In the genomic region with DNA sequence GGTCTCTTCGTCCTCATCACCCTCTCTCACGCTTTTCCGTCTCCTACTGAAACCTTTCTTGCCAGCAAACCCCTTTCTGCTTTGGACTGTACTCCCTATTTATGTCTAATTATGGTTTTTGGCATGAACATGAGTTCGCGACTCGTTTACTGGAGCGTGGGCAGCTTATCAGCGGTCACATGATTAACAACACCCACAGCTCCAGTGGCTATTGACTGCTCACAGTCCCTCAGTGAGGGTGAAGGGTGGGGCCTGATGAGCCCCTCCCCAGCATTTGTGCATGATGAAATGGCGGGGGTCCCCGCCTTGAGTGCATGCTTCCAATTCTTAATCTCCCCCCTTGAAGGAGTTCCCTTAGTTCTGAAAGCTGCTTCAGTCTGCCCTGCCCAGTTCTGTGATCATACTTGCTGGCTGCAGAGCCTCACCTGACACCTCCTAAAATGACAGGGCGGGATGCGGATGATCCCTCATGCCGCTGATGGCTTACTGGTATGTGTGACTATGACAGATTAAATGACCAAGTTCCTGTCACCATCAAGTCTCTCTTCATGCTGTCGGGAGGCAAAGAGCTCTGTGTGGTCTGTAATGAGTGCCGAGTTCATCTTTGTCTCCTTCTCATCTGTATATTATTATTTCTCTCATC, we compare ENCODE assay signal across 17 mouse cellular contexts.
DNase-seq lines count a peak whose midpoint lies in the region; ATAC-seq lines count a peak whose summit lies in the region.
"Had no signal": no experiment of that assay in that cellular context is flagged by ENCODE, and none has a peak within 500 bp of the region (broad histone marks: within the 10 kb centered on the region; RNA-seq: fewer than 3 reads in every experiment).

No protein-coding gene starts in this region.

- peak overlapping the region; percentile 44 for H3K4me2 ChIP-seq in lung, embryonic 16.5 days (ENCODE audit: low read depth, low read length)
- H3K4me2 ChIP-seq in heart, embryonic 11.5 days = peak overlapping the region; percentile 24
- H3K4me2 ChIP-seq in heart, embryonic 14.5 days (ENCODE audit: low read length) = peak overlapping the region; percentile 53
- H3K4me2 ChIP-seq in limb, embryonic 15.5 days = no peak overlapping the region
- H3K4me2 ChIP-seq: neural tube, embryonic 13.5 days had no signal

- ATAC-seq in lung, embryonic 16.5 days (ENCODE audit: low read depth) = peak; percentile 77
- ATAC-seq in heart, embryonic 11.5 days (replicated peaks; ENCODE audit: insufficient number of reproducible peaks, low FRiP score, low TSS enrichment) = no peak; the same call in 1 of the 2 replicates
- ATAC-seq in heart, embryonic 14.5 days (ENCODE audit: insufficient number of reproducible peaks, insufficient read depth, low FRiP score, low read depth) = peak; percentile 44; the same call in 1 of the 2 replicates
- 0 out of 2 replicates have a peak, but pooled peaks have one; percentile 13 for ATAC-seq in limb, embryonic 15.5 days (ENCODE audit: insufficient number of reproducible peaks, low FRiP score, low TSS enrichment, low read depth)

- peaks cover 8% of the 10 kb centered on the region; the same call in 1 of the 2 replicates for H3K4me1 ChIP-seq in lung, embryonic 16.5 days (replicated peaks; ENCODE audit: control insufficient read depth, insufficient read depth, low read length)
- peaks cover 7% of the 10 kb centered on the region; the same call in 1 of the 2 replicates for H3K4me1 ChIP-seq in heart, embryonic 11.5 days (ENCODE audit: control insufficient read depth, insufficient read depth, low read length)
- peaks cover 4 to 9% of the 10 kb centered on the region in 2 experiments; a peak in 3 of 4 replicates for H3K4me1 ChIP-seq in heart, embryonic 14.5 days (ENCODE audit: control insufficient read depth in 2 of 2, insufficient read depth in 2 of 2, low read length in 2 of 2)
- peaks cover 35% of the 10 kb centered on the region for H3K4me1 ChIP-seq in limb, embryonic 15.5 days
- H3K4me1 ChIP-seq: megakaryocyte, embryonic 14.5 days had no signal

- no peak overlapping the region for H3K4me3 ChIP-seq in lung, embryonic 16.5 days (ENCODE audit: low read length)
- H3K4me3 ChIP-seq in heart, embryonic 11.5 days (ENCODE audit: low read depth, low read length) = no peak overlapping the region
- H3K4me3 ChIP-seq in heart, embryonic 14.5 days (ENCODE audit: control insufficient read depth in 1 of 2, insufficient read depth in 1 of 2, low read depth in 1 of 2, low read length in 2 of 2) = no peak overlapping the region
- H3K4me3 ChIP-seq in limb, embryonic 15.5 days = no peak overlapping the region
- H3K4me3 ChIP-seq: megakaryocyte, embryonic 14.5 days; neural tube, embryonic 13.5 days had no signal

- no peaks in the 10 kb centered on the region for H3K9me3 ChIP-seq in lung, embryonic 16.5 days (ENCODE audit: control insufficient read depth, low read length)
- no peaks in the 10 kb centered on the region for H3K9me3 ChIP-seq in heart, embryonic 11.5 days (replicated peaks; ENCODE audit: control insufficient read depth, low read length)
- H3K9me3 ChIP-seq in heart, embryonic 14.5 days (ENCODE audit: control insufficient read depth, low read length) = no peaks in the 10 kb centered on the region
- no peaks in the 10 kb centered on the region for H3K9me3 ChIP-seq in limb, embryonic 15.5 days
- H3K9me3 ChIP-seq: megakaryocyte, embryonic 14.5 days; neural tube, embryonic 13.5 days had no signal

- no peak for DNase-seq in lung, adult 18-20 months
- DNase-seq in natural killer cell, adult 2 months (ENCODE audit: low spot score in 2 of 2) = no peak
- no peak for DNase-seq in urinary bladder, adult 2 months (ENCODE audit: low spot score)
- DNase-seq: cerebellum, adult 9-11 months; gastrocnemius, postnatal 14 days; kidney, adult 8-10 months; kidney, postnatal 25 days; left cerebral cortex, postnatal 4 days; right cerebral cortex, postnatal 4 days; thymus, postnatal 25 days had no signal

- H3K9ac ChIP-seq in lung, embryonic 16.5 days (ENCODE audit: low read length) = no peak overlapping the region
- no peak overlapping the region for H3K9ac ChIP-seq in heart, embryonic 11.5 days (ENCODE audit: low read depth, low read length)
- H3K9ac ChIP-seq in heart, embryonic 14.5 days (ENCODE audit: low read length) = no peak overlapping the region
- no peak overlapping the region for H3K9ac ChIP-seq in limb, embryonic 15.5 days
- H3K9ac ChIP-seq: liver, embryonic 14.5 days; neural tube, embryonic 13.5 days had no signal

- 45% methylated on average over 15 of the region's 15 CpGs for WGBS in lung, embryonic 16.5 days
- 62% methylated on average over 15 of the region's 15 CpGs for WGBS in heart, embryonic 11.5 days (ENCODE audit: insufficient replicate concordance)
- WGBS in heart, embryonic 14.5 days = 38% methylated on average over 15 of the region's 15 CpGs
- 60% methylated on average over 15 of the region's 15 CpGs for WGBS in limb, embryonic 15.5 days

- no peaks in the 10 kb centered on the region for H3K36me3 ChIP-seq in lung, embryonic 16.5 days (ENCODE audit: control insufficient read depth, insufficient read depth, low read length)
- H3K36me3 ChIP-seq in heart, embryonic 11.5 days (ENCODE audit: control insufficient read depth, insufficient read depth, low read length) = no peaks in the 10 kb centered on the region
- no peaks in the 10 kb centered on the region for H3K36me3 ChIP-seq in heart, embryonic 14.5 days (ENCODE audit: control insufficient read depth, insufficient read depth, low read length)
- H3K36me3 ChIP-seq in limb, embryonic 15.5 days = no peaks in the 10 kb centered on the region
- H3K36me3 ChIP-seq: neural tube, embryonic 13.5 days had no signal

- H3K27ac ChIP-seq in lung, embryonic 16.5 days (ENCODE audit: low read length) = no peak overlapping the region
- no peak overlapping the region for H3K27ac ChIP-seq in heart, embryonic 11.5 days (ENCODE audit: low read depth, low read length)
- no peak overlapping the region for H3K27ac ChIP-seq in heart, embryonic 14.5 days (replicated peaks in 1 of 2; ENCODE audit: control insufficient read depth in 1 of 2, insufficient read depth in 1 of 2, low read depth in 2 of 2, low read length in 2 of 2)
- H3K27ac ChIP-seq in limb, embryonic 15.5 days = no peak overlapping the region
- H3K27ac ChIP-seq: liver, embryonic 14.5 days; neural tube, embryonic 13.5 days had no signal

- H3K27me3 ChIP-seq in lung, embryonic 16.5 days (ENCODE audit: control insufficient read depth, insufficient read depth, low read depth, low read length) = peaks cover 10% of the 10 kb centered on the region
- H3K27me3 ChIP-seq in heart, embryonic 11.5 days (ENCODE audit: control insufficient read depth, insufficient read depth, low read length) = no peaks in the 10 kb centered on the region
- no peaks in the 10 kb centered on the region for H3K27me3 ChIP-seq in heart, embryonic 14.5 days (ENCODE audit: control insufficient read depth, insufficient read depth, low read length)
- H3K27me3 ChIP-seq in limb, embryonic 15.5 days = 0 out of 2 replicates have a peak, but pooled peaks cover 4% of the 10 kb centered on the region
- H3K27me3 ChIP-seq: megakaryocyte, embryonic 14.5 days; neural tube, embryonic 13.5 days had no signal
